Mouse (Mus musculus) MEL (cell line): Measurements from ENCODE around the gene Slc25a47.

Source experiments
- CTCF ChIP-seq, 3 experiments: IDR thresholded peaks in 2 of 3; conservative IDR thresholded peaks in 1 of 3; 2 replicates each; pipeline ENCODE4 v1.5.1; 2011 to 2012; ENCODE audit warnings: low read length in 3 of 3, low read depth in 2 of 3, mild to moderate bottlenecking in 2 of 3, improper control_type of control experiment in 1 of 3, inconsistent platforms in 1 of 3, mixed read lengths in 1 of 3, moderate library complexity in 1 of 3; ENCODE audit not compliant: control insufficient read depth in 1 of 3, insufficient read depth in 1 of 3, poor library complexity in 1 of 3, severe bottlenecking in 1 of 3
- E2F4 ChIP-seq: IDR thresholded peaks from 2 replicates; pipeline ENCODE4 v1.6.1; 2011; ENCODE audit warnings: low read depth, low read length, improper control_type of control experiment, borderline replicate concordance

GRCm38 (mm10) chr12:108835840-108836409, at the start of gene Slc25a47, which contains the start of gene Slc25a29:
- TF ChIP-seq E2F4 (no peak), CTCF (IDR thresholded peaks at IDR 0.05 in 2 of 3, conservative IDR thresholded peaks at IDR 0.05 in 1 of 3; ENCODE audit: control insufficient read depth in 1 of 3, insufficient read depth in 1 of 3, low read depth in 2 of 3, low read length in 3 of 3, poor library complexity in 1 of 3, severe bottlenecking in 1 of 3) (no peak)
